Mouse (Mus musculus): ENCODE results near the gene Hira.

DNA sequence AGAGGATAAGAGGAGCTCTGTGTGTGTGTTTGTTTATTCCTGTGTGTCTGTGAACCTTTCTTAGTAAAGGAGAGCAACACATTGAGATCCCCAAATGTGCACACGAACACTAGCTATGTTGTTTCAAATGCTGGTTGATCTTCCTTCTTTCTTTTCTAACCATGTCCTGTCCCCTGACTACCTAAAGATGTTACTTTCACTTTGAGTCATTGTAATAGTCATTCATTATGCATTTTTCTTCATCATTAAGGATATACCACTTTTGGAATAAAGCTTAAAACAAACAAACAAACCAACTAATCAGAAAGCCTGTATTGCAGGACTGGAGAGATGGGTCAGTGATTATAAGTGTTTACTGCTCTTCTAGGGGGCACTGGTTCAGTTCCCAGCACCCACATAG is 28.8 kb downstream of the Hira start:
- TF ChIP-seq MAX (IDR thresholded peaks at IDR 0.05; ENCODE audit: low read depth) (no peak), POLR2A (IDR thresholded peaks at IDR 0.05; ENCODE audit: insufficient read length, low read depth) (no peak), TCF12 (IDR thresholded peaks at IDR 0.05; ENCODE audit: insufficient read depth, poor library complexity, severe bottlenecking) (no peak), MYOG (IDR thresholded peaks at IDR 0.05; ENCODE audit: control insufficient read depth in 1 of 3, insufficient read depth in 1 of 3, insufficient read length in 2 of 3, low read depth in 2 of 3) (no peak), POLR2AphosphoS2 (IDR thresholded peaks at IDR 0.05; ENCODE audit: insufficient read length, low read depth) (no peak), MYOD1 (IDR thresholded peaks at IDR 0.05; ENCODE audit: control insufficient read depth in 1 of 3, insufficient read length in 2 of 3, low read depth in 2 of 3) (no peak), CEBPB (IDR thresholded peaks at IDR 0.05; ENCODE audit: insufficient read depth, poor library complexity, severe bottlenecking) (no peak)

Measured in myocyte (in vitro differentiated cells).